Mouse (Mus musculus) lung, postnatal 10 days (tissue): ENCODE measurements around the gene Jag1.

ENCODE experiments used
- DNase-seq: peaks from one replicate; pipeline ENCODE4 v3.0.0; 2021

Gene Jag1

DNA sequence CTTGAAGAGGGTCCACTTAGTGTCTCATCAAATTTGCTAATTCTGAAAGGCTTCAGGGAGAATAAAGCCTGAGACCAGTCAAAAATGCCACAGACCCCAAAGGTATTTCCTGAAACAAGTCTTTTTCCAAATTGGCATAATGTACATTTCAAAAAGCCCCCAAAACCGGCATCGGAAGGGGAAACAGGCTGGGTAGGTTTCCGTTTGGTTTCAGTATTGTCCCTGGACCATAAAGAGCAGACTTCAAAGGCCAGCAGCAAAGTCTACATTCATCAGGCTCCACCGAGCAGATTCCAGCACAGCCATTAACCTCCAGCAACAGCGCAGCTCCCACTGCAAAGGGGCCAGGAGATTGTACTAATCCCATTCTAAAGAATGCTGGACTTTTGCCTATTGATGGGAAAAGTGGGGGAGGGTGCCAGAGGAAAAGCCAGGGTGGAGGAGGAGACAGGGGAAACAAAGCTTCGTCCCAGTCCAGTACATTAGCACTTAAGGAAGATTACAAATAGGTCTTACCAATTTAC, 17.2 kb downstream of the Jag1 start:
- no peak for DNase-seq

DNA sequence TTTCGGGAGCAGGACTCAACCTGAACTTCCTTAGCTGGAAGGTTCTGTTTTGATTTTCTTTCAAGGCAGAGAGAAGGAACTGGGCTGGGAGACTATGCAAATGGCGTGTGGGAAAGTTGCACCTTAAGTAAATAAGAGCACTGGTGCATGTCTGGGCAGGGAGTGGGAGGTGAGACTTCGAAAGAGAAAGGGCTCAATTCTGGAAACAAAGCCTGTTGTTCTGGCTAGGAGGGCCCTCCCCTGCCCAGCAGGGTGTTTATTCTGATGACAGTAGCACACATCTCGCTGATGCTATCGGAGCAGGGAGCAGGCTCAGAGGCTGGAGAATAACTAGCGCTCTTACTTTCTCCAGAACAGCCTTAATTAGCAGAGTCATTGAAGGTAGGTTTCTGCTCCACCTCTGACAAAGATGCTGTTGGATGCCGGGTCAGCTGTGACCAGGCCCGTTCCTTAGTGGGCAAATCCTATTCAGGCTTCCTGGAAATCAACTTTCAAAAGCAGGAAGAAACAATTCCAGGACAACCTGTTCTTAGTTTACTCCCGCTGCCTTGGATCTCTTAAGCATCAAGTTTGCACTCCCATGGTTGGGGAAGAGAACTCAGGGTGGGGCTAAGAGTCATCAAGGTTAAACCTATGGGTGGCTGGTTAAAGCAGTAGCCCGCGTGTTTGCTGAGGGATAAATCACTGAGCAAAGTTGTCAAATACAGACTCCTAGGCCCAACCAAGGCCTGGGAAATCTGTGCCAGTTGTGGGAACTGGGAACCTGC, 18.0 kb downstream of the Jag1 start:
- no peak for DNase-seq

DNA sequence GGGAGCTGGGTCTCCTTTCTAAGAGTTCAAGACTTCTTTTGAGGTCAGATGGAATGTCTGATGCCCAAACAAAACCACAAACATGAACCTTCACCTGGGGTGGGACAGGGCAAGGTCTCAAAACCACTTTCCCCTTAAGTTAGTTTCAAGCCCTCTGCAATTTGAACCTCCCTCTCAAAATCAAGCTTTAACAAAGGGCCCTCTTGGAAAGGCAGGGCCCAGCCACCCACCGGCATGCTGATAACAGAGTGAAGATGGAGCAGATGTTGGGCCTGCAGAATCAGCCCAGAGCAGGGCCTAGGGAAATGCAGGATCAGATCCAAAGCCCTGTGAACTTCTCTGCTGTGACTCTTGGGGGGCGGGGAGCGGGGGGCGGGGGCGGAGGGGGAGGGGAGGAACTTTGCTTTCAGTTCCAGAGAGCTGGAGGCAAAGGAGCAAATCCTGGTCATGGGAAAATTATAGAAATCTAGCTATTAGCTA, 19.4 kb downstream of the Jag1 start:
- no peak for DNase-seq

GRCm38 (mm10) chr2:137094301-137094700, 22.1 kb downstream of the Jag1 start:
- no peak for DNase-seq

- no peak for DNase-seq
Measured at GRCm38 (mm10) chr2:137093298-137093630, 23.2 kb downstream of the Jag1 start.

DNA sequence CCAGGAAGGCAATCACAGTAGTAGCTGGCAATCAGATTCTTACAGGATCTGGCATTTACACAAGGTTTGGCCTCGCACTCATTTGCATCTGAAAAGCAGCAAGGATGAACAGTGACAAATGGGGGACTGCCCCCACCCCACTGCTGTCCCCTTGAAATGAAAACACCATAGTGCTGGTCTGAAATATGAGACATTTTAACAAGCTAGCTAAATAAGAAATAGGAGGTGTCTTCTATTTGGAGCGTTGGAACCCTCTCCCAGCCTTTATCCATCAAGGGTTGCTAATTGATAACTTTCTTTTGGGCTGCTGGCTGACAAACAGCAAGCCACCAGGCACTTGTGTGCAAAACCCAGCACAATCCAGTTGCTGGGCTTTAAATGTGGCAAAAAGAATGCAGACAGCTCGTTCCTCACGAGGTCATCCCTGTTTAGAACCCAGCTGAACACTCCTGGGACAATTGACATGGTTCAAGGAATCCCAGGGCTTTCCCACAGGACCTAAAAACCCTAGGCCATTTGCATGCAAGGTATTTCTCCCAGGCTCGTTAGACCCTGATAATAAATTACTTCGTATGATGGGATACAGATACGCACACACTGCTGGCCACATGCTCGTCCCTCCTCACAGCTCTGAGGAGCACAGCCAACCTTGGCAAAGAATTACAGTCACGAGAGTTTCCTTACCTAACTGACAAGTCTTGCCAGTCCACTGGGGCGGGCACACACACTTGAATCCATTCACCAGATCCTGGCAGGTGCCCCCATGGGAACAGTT, 23.7 kb downstream of the Jag1 start:
- DNase-seq, result no peak

GRCm38 (mm10) chr2:137091766-137092522, 24.5 kb downstream of the Jag1 start:
- DNase-seq, result no peak

GRCm38 (mm10) chr2:137087705-137088104, 28.7 kb downstream of the Jag1 start:
- DNase-seq, result no peak

DNA sequence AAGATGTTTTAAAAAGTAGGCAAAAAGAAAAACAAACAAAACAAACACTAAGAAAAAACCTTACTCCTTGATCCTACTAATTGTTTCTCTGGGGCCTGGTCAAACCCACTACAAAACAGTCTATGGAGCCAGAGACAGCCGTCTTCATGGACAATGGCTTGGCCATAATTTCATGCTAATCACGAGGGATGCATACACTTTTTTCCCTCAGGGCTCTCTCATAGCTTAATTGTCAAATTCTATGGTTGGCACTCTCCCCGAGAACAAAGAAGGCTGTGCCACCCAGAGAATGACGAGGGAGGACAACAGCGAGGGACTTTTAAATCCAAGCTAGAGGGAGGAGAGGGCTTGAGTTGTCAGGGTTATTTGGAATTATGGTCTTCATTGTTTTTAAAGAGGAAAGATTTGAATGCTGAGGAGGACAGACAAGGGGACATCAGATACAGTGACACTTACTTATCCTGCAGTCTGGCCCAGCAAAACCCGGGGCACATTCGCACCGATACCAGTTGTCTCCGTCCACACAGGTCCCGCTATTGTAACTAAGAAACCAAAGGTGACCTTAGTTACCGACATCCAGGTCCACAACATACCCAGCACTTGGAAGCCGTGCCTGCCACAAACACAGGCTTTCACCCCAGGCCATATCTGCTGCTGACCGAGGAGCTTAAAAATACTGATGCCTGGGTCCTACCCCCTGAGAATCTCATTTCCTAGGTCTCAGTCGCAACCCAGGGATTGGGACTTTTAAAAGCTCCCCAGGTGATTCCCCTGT, 29.6 kb downstream of the Jag1 start:
- no peak for DNase-seq

DNA sequence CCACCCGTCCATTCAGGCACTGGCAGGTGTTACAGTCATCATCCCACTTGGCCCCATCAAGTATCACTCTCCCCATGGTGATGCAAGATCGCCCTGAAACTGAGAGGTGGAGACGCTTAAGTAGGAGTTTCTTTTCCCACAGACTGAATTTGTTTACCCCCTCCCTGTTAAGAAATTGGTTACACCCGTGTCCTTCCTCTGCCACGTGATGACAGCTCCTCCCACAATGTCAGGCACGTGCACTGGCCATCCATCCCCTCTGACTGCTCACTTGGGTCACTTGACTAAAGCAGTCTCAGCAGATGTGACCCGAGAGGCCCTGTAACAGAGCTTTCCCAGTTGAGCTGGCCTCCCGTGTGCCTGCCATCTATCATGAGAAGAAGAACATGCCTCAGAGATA, 31.2 kb downstream of the Jag1 start:
- no peak for DNase-seq

GRCm38 (mm10) chr2:137082896-137083620, 33.4 kb downstream of the Jag1 start:
- DNase-seq, result peak; percentile 79

GRCm38 (mm10) chr2:137081001-137081400, 35.4 kb downstream of the Jag1 start:
- no peak for DNase-seq

GRCm38 (mm10) chr2:137080468-137080867, 36.0 kb downstream of the Jag1 start:
- DNase-seq, result no peak

DNA sequence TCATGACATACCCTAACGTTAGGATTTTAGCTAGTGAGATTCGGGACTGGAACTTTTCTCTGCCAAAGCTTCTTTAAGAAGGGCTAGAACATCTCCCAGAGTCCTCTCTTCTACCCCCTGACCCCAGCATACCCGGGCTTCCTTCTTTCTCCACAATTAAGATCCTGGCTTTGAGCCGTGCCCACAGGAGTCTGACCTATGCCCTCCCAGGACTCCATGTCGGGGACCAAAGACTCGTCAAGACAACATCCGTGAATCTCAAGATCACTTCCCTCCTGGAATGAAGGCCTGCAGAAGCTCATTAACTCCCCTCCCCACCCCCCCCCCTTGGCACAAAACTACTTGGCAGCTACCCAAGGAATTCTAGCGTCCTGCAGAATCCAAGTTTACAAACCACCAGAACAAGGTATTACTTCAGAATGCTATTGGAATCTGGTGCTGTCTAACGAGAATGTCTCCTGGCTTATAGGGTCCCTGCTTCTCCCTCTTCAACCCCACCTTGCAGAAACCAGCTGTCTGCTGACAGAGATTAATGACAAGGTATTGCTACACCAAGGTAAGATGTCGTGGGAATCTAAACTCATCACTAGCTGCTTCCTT, 36.6 kb downstream of the Jag1 start:
- no peak for DNase-seq

GRCm38 (mm10) chr2:137078771-137079170, 37.7 kb downstream of the Jag1 start:
- DNase-seq, result no peak

DNA sequence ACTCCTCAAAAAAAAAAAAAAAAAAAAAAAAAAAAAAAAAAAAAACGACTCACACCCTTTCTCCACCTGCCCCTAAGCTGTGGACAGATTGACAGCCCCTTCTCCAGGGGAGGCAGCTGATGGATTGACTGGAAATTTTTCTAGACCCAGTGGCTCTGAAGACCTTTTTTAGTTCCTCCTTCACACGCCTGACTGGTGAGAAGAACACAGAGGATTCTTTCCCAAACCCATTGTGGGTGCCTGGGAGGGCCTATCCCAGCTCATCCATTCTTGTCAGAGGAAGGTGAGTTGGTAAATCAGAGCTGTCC, 42.2 kb downstream of the Jag1 start:
- DNase-seq, result no peak

- DNase-seq, result no peak
Measured at GRCm38 (mm10) chr2:137073473-137074312, 42.8 kb downstream of the Jag1 start.

DNA sequence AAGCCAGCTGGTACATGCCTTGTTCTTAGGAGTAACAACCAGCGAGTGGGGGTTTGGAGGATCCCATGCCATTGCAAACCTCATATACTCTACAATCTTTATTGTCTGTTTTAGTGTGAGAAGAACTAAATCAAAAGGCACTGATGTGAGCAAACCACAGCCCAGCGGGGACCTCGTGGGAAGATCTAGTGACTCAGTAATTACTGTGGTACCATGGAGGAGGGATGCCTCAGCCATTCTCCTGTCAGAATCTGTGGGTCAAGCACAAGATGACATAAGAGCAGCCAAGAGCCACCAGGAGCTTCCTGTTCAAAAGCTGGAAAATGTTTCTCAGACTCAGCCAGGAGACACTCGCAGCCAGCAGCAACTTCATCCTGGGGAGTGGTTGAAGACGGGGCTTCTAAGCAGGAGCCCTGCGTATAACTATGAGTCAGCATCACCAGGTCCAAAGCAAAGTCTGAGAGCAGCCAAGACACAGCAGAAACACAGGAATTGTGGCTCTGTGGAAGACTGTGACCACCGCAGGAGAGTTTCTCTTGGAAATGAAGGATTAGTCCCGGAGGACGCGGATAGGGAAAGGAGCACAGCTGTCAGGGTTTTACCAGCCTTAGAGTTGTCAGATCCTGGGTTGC, 48.8 kb downstream of the Jag1 start:
- no peak for DNase-seq

DNA sequence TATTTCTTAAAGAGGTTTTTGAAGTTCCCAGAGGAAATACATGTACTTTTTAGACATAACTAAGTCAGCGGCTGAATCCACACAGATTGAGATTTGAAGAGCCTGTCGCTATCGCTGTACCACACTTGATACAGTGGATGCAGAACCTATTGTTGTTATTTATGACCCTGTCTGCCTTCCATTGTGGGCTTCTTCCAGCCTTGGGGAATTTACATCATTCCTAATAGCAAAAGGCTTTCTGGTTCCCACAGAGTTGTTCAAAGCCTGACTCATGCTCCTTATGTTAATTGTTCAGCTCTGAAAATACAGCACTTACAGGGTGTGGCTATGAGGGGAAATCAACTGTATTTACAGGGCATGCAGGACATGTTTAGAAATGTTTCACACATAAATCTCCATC, 51.9 kb downstream of the Jag1 start:
- no peak for DNase-seq

GRCm38 (mm10) chr2:137063829-137064228, 52.6 kb downstream of the Jag1 start:
- no peak for DNase-seq
